Mouse (Mus musculus): Measurements from ENCODE around the gene Shank2. TPM values are rescaled to one million over a fixed set of nuclear protein-coding genes. Genes with fewer than 3 reads are reported as not detected.

Gene Shank2
- polyA plus RNA-seq, 1 experiment = 0.70 TPM

DNA sequence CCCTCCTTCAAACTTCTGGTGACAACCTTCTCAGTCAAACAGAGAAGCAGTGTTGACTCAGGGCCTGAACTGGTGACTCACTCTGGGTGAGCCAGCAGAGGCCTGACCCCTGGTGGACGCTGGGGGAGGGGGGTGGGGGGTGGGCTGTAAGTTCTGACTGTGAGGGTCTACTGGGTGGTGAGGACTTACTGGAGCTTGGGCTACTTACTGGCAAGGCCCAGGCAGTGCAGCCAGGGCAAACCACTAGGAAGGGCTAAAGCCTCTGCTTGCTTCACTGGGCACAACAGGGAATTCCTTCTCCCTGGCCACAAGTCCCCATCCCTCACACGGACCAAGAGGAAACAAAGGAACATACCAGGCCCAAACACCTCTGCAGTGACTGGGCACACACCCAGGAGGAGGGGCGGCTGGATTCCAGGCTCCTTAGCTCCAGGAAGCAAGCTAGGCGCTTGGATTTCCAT is 467.5 kb downstream of the Shank2 start:
- Histone ChIP-seq H3K36me3 (ENCODE audit: control insufficient read depth, insufficient read depth) (peaks cover 29% of the 10 kb centered on the region), H3K4me3 (ENCODE audit: insufficient read depth, poor library complexity, severe bottlenecking) (peak overlapping the region; percentile 97), H3ac (ENCODE audit: control insufficient read depth, insufficient read length, low read depth) (peak overlapping the region; percentile 70), H3K27me3 (ENCODE audit: control insufficient read depth, insufficient read depth, insufficient read length) (no peaks in the 10 kb centered on the region), H3K79me3 (ENCODE audit: low read depth) (peaks cover 41% of the 10 kb centered on the region), H3K79me2 (ENCODE audit: control insufficient read depth, insufficient read depth) (peaks cover 63% of the 10 kb centered on the region)
- TF ChIP-seq FOSL1 (IDR thresholded peaks at IDR 0.05; ENCODE audit: insufficient read depth, low read length, poor library complexity, severe bottlenecking) (no peak), MYOD1 (IDR thresholded peaks at IDR 0.05; ENCODE audit: control insufficient read depth, insufficient read length, low read depth) (no peak), USF1 (IDR thresholded peaks at IDR 0.05; ENCODE audit: low read depth) (no peak), MYOG (IDR thresholded peaks at IDR 0.05; ENCODE audit: control insufficient read depth, extremely low read depth, insufficient read length) (no peak), CEBPB (IDR thresholded peaks at IDR 0.05; ENCODE audit: low read depth) (no peak), CTCF (IDR thresholded peaks at IDR 0.05; ENCODE audit: control insufficient read depth, insufficient read depth, insufficient read length) (no peak), MAX (IDR thresholded peaks at IDR 0.05) (no peak)

DNA sequence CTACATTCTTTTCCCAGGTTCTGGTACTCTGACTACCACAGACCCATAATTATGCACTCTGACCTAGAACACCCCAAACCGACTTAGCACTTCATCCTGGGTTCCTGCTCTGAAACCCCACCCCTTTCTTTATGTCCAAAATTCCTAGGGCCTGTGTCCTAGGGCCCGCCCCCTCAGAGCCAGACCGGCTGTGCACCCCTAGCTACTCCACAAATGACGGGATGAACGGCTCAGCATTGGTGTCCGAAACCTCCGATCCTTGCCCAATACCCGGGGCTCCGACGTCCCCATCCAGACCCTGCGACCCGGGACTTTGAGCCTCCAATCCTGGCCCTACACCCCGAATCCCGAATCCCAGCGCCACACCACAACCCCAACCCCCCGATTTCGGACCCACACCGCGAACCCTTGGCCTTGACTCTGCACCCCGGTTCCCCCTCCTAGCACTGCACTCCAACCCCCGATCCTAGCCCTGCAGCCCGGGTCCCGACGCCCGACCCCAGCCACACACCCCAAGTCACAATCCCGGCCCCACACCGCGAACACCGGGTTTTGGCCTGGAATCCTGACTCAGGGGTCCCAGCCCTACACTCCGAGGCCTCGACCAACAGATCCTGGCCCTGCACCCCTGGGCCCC is 468.3 kb downstream of the Shank2 start:
- no peak for TF ChIP-seq MYOD1 (IDR thresholded peaks at IDR 0.05; ENCODE audit: control insufficient read depth, insufficient read length, low read depth)
- peak overlapping the region; percentile 97 for H3K4me3 ChIP-seq (ENCODE audit: insufficient read depth, poor library complexity, severe bottlenecking)
- H3ac ChIP-seq (ENCODE audit: control insufficient read depth, insufficient read length, low read depth) = peak overlapping the region; percentile 70
- H3K79me3 ChIP-seq (ENCODE audit: low read depth) = peaks cover 41% of the 10 kb centered on the region
- H3K36me3 ChIP-seq (ENCODE audit: control insufficient read depth, insufficient read depth) = peaks cover 22% of the 10 kb centered on the region
- H3K27me3 ChIP-seq (ENCODE audit: control insufficient read depth, insufficient read depth, insufficient read length) = no peaks in the 10 kb centered on the region
- H3K79me2 ChIP-seq (ENCODE audit: control insufficient read depth, insufficient read depth) = peaks cover 55% of the 10 kb centered on the region

DNA sequence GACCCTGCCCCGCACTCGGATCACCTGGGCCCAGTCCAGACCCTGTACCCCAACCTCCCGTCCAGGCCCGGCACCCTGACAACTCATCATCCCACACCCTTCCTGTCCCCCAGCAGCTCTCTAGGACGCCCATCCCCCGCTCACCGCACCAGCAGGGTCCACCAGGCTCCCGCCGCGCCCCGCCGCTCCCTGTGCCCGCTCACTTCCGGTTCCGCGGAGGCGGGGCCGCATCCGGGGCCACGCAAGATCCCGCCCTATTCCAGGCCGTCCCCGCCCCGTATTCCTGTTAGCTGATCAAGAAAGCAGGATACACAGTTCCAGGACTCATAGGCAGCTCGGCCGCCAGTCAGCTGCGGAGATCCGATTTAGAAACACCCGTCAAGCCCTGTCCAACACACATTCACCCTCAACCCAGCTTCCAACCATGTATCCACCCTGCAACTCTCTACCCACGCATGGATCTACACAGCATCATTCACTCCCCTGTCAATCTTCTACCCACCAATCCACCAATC is 468.9 kb downstream of the Shank2 start, which contains the start of gene Cttn:
TSS of gene Cttn (minus strand) at position 465 of the 515 bp plus-strand sequence.
- Histone ChIP-seq H3K36me3 (ENCODE audit: control insufficient read depth, insufficient read depth) (peaks cover 16% of the 10 kb centered on the region), H3K4me3 (ENCODE audit: insufficient read depth, poor library complexity, severe bottlenecking) (peak within 1 kb of the TSS; percentile 97), H3ac (ENCODE audit: control insufficient read depth, insufficient read length, low read depth) (peak within 1 kb of the TSS; percentile 70), H3K27me3 (ENCODE audit: control insufficient read depth, insufficient read depth, insufficient read length) (no peaks in the 10 kb centered on the region), H3K79me3 (ENCODE audit: low read depth) (peaks cover 39% of the 10 kb centered on the region), H3K79me2 (ENCODE audit: control insufficient read depth, insufficient read depth) (peaks cover 49% of the 10 kb centered on the region)
- TF ChIP-seq FOSL1 (IDR thresholded peaks at IDR 0.05; ENCODE audit: insufficient read depth, low read length, poor library complexity, severe bottlenecking) = no peak
- peak; percentile 31 for TF ChIP-seq MAX (IDR thresholded peaks at IDR 0.05)

DNA sequence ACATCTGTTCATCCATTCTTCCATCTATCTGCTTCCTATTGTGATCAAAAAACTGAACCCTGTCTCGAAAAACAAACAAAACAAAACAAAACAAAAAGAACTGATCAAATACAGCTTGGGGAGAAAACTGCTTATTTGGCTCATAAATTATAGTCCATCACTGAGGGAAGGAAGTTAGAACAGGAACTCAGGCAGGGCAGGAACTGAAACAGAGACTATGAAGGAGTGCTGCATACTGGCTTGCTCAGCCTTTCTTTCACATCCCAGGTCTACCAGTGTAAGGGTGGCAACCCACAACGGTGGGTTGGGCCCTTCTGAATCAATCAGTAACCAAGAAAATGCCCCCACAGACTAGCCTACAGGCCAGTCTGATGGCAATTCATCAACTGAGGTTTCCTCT is 469.4 kb downstream of the Shank2 start:
- Histone ChIP-seq H3K79me3 (ENCODE audit: low read depth) (peaks cover 35% of the 10 kb centered on the region), H3K4me3 (ENCODE audit: insufficient read depth, poor library complexity, severe bottlenecking) (no peak overlapping the region), H3K27me3 (ENCODE audit: control insufficient read depth, insufficient read depth, insufficient read length) (no peaks in the 10 kb centered on the region), H3K36me3 (ENCODE audit: control insufficient read depth, insufficient read depth) (peaks cover 13% of the 10 kb centered on the region), H3ac (ENCODE audit: control insufficient read depth, insufficient read length, low read depth) (no peak overlapping the region), H3K79me2 (ENCODE audit: control insufficient read depth, insufficient read depth) (peaks cover 44% of the 10 kb centered on the region)
- no peak for TF ChIP-seq MYOG (IDR thresholded peaks at IDR 0.05; ENCODE audit: control insufficient read depth, extremely low read depth, insufficient read length)
- no peak for TF ChIP-seq CEBPB (IDR thresholded peaks at IDR 0.05; ENCODE audit: low read depth)
- TF ChIP-seq USF1 (IDR thresholded peaks at IDR 0.05; ENCODE audit: low read depth) = no peak
- no peak for TF ChIP-seq CTCF (IDR thresholded peaks at IDR 0.05; ENCODE audit: control insufficient read depth, insufficient read depth, insufficient read length)
- TF ChIP-seq MAX (IDR thresholded peaks at IDR 0.05) = no peak
- TF ChIP-seq MYOD1 (IDR thresholded peaks at IDR 0.05; ENCODE audit: control insufficient read depth, insufficient read length, low read depth) = no peak
- TF ChIP-seq FOSL1 (IDR thresholded peaks at IDR 0.05; ENCODE audit: insufficient read depth, low read length, poor library complexity, severe bottlenecking) = no peak

DNA sequence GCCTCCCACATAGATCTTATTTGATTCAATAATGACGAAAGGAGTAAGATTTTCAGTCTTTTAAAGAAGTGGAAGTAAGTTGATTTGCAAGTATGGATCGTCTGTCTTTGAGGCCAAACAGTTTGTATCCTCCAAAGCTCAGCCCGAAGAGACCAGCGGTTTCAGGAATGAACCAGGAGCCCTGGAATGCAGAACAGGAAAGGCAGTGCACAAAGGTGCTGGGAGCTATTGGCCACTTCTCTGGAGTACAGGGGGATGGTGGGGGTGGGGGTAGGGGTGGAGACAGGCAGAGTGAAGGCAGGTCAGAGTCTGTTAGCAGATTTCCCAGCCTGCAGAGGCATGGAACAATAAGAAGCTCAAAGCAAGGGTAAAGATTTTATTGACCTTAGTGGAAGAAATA is 471.8 kb downstream of the Shank2 start:
- Histone ChIP-seq H3K4me3 (ENCODE audit: insufficient read depth, poor library complexity, severe bottlenecking) (no peak overlapping the region), H3K79me2 (ENCODE audit: control insufficient read depth, insufficient read depth) (peaks cover 20% of the 10 kb centered on the region), H3ac (ENCODE audit: control insufficient read depth, insufficient read length, low read depth) (no peak overlapping the region), H3K36me3 (ENCODE audit: control insufficient read depth, insufficient read depth) (no peaks in the 10 kb centered on the region), H3K27me3 (ENCODE audit: control insufficient read depth, insufficient read depth, insufficient read length) (no peaks in the 10 kb centered on the region), H3K79me3 (ENCODE audit: low read depth) (peaks cover 12% of the 10 kb centered on the region)
- TF ChIP-seq FOSL1 (IDR thresholded peaks at IDR 0.05; ENCODE audit: insufficient read depth, low read length, poor library complexity, severe bottlenecking) = no peak
- no peak for TF ChIP-seq MYOG (IDR thresholded peaks at IDR 0.05; ENCODE audit: control insufficient read depth, extremely low read depth, insufficient read length)
- TF ChIP-seq MYOD1 (IDR thresholded peaks at IDR 0.05; ENCODE audit: control insufficient read depth, insufficient read length, low read depth) = no peak
- no peak for TF ChIP-seq MAX (IDR thresholded peaks at IDR 0.05)
- TF ChIP-seq CTCF (IDR thresholded peaks at IDR 0.05; ENCODE audit: control insufficient read depth, insufficient read depth, insufficient read length) = no peak
- TF ChIP-seq USF1 (IDR thresholded peaks at IDR 0.05; ENCODE audit: low read depth) = no peak

Small RNA genes within 50 kb of the gene (microRNA-seq; reads per million reads assigned to microRNA genes)
- gene Mir3105 (ENCODE audit: borderline microRNAs expressed) = 55.5 reads per million, percentile 70 among the genes with 10 or more reads in this experiment

Other genes starting within 250 kb of the Shank2 start
- gene Osbpl5, start 244.9 kb upstream of the Shank2 start, polyA plus RNA-seq (2012; fragmentation: generic; extraction: Trizol) = 41.1 TPM
- not detected for gene Mrgprg, start 234.9 kb upstream of the Shank2 start, polyA plus RNA-seq (2012; fragmentation: generic; extraction: Trizol)
- gene Mrgpre, start 217.4 kb upstream of the Shank2 start, polyA plus RNA-seq (2012; fragmentation: generic; extraction: Trizol) = 2.9 TPM
- 5.6 TPM for gene Nadsyn1, start 179.1 kb upstream of the Shank2 start, polyA plus RNA-seq (2012; fragmentation: generic; extraction: Trizol)
- gene Dhcr7, start 178.8 kb upstream of the Shank2 start, polyA plus RNA-seq (2012; fragmentation: generic; extraction: Trizol) = 27.8 TPM
- not detected for gene Gm498, start 135.1 kb upstream of the Shank2 start, polyA plus RNA-seq (2012; fragmentation: generic; extraction: Trizol)